In genomic region chr13:31179407-31180001, GRCm38 (mm10) we compare ENCODE assay signal across 7 mouse cellular contexts.
DNase-seq lines count a peak whose midpoint lies in the region; ATAC-seq and TF ChIP-seq lines count a peak whose summit lies in the region.

No protein-coding gene starts in this region.

- H3K79me2 ChIP-seq in liver, adult 2 months (ENCODE audit: control insufficient read depth, insufficient read depth, low read length), result no peaks in the 10 kb centered on the region

- no peak overlapping the region for H3K9ac ChIP-seq in embryonic facial prominence, embryonic 14.5 days (ENCODE audit: low read depth, low read length)
- H3K9ac ChIP-seq in liver, adult 2 months (ENCODE audit: low read depth, low read length), result peak overlapping the region; percentile 78

- 24% methylated on average over 12 of the region's 12 CpGs for WGBS in embryonic facial prominence, embryonic 14.5 days
- WGBS in liver, adult 2 months, result 10% methylated on average over 12 of the region's 12 CpGs

- ATAC-seq in embryonic facial prominence, embryonic 14.5 days (ENCODE audit: low read depth), result peak; percentile 37; the same call in 1 of the 2 replicates
- no peak for ATAC-seq in activated CD4-positive, CD25-positive, alpha-beta regulatory T cell, adult 4 months

- H3K27me3 ChIP-seq in embryonic facial prominence, embryonic 14.5 days (replicated peaks; ENCODE audit: control insufficient read depth, insufficient read depth, low read length), result no peaks in the 10 kb centered on the region
- H3K27me3 ChIP-seq in liver, adult 2 months (ENCODE audit: control insufficient read depth, insufficient read depth, low read length), result no peaks in the 10 kb centered on the region

- no peaks in the 10 kb centered on the region for H3K9me3 ChIP-seq in embryonic facial prominence, embryonic 14.5 days (ENCODE audit: control insufficient read depth, low read length)

- no peaks in the 10 kb centered on the region for H3K36me3 ChIP-seq in embryonic facial prominence, embryonic 14.5 days (ENCODE audit: control insufficient read depth, insufficient read depth, low read length)
- no peaks in the 10 kb centered on the region for H3K36me3 ChIP-seq in liver, adult 2 months (ENCODE audit: control insufficient read depth, insufficient read depth, low read length)

- peak; percentile 54; the same call in 1 of the 2 replicates for TF ChIP-seq POLR2A in liver, adult 2 months (IDR thresholded peaks at IDR 0.05; ENCODE audit: extremely low read depth, insufficient read depth, low read length)

- H3K4me2 ChIP-seq in embryonic facial prominence, embryonic 14.5 days (ENCODE audit: low read depth, low read length), result no peak overlapping the region

- H3K4me1 ChIP-seq in embryonic facial prominence, embryonic 14.5 days (ENCODE audit: control insufficient read depth, insufficient read depth, low read length), result peaks cover 6% of the 10 kb centered on the region; the same call in 1 of the 2 replicates
- H3K4me1 ChIP-seq in liver, adult 2 months (ENCODE audit: control insufficient read depth, insufficient read depth, low read length), result peaks cover 16% of the 10 kb centered on the region; the same call in 1 of the 2 replicates

- no peak for TF ChIP-seq CTCF in liver, adult 2 months (IDR thresholded peaks at IDR 0.05; ENCODE audit: low read depth, low read length)

- H3K27ac ChIP-seq in embryonic facial prominence, embryonic 14.5 days (replicated peaks; ENCODE audit: low read depth, low read length), result no peak overlapping the region
- peak overlapping the region; percentile 97 for H3K27ac ChIP-seq in liver, adult 2 months (replicated peaks; ENCODE audit: insufficient read depth, low read depth, low read length)

- peak; percentile 5 for DNase-seq in testis, postnatal 14 days (ENCODE audit: low spot score)
- DNase-seq in testis, postnatal 10 days (ENCODE audit: low spot score), result no peak
- DNase-seq in embryonic facial prominence, embryonic 14.5 days (ENCODE audit: low spot score), result peak; percentile 36
- DNase-seq in kidney, adult 18-20 months, result peak; percentile 64
- DNase-seq in liver, adult 2 months (ENCODE audit: extremely low read depth, low read depth, low spot score), result peak; percentile 98
- peak; percentile 3 for DNase-seq in ovary, postnatal 10 days (ENCODE audit: low spot score)

- no peak overlapping the region for H3K4me3 ChIP-seq in embryonic facial prominence, embryonic 14.5 days (ENCODE audit: low read depth, low read length)
- H3K4me3 ChIP-seq in liver, adult 2 months (ENCODE audit: insufficient read depth, low read depth, low read length), result peak overlapping the region; percentile 34
